Mouse (Mus musculus) midbrain, embryonic 12.5 days (tissue): ENCODE measurements at regions not wholly inside any gene's neighbourhood (a gene's known extent, or its start where the extent isn't known, plus 50 kb on each side); places are given as distances from the start of the nearest gene placed in this dataset.

ENCODE experiments used
- ATAC-seq: fragments of 200-750 bp; cut with Nextera tagmentation; 2 replicates; pipeline ENCODE4 v1.8.0; 2017; ENCODE audit warnings: low read depth, moderate TSS enrichment, moderate library complexity; ENCODE audit not compliant: low FRiP score
- H3K27ac ChIP-seq: fragments of 300-500 bp; sonication (generic); replicated peaks from 2 replicates; pipeline ENCODE4 v1.5.1; 2016; ENCODE audit warnings: mild to moderate bottlenecking
- H3K27me3 ChIP-seq: fragments of 300-500 bp; sonication (generic); 2 replicates; pipeline ENCODE4 v1.6.1; 2016; ENCODE audit warnings: mild to moderate bottlenecking
- H3K36me3 ChIP-seq: fragments of 300-500 bp; sonication (generic); 2 replicates; pipeline ENCODE4 v1.6.1; 2016
- H3K4me1 ChIP-seq: fragments of 300-500 bp; sonication (generic); 2 replicates; pipeline ENCODE4 v1.6.1; 2016
- H3K4me2 ChIP-seq: fragments of 300-500 bp; sonication (generic); replicated peaks from 2 replicates; pipeline ENCODE4 v1.6.1; 2016; ENCODE audit warnings: mild to moderate bottlenecking, moderate library complexity
- H3K4me3 ChIP-seq: fragments of 300-500 bp; sonication (generic); 2 replicates; pipeline ENCODE4 v1.5.1; 2016; ENCODE audit warnings: mild to moderate bottlenecking
- H3K9ac ChIP-seq: fragments of 300-500 bp; sonication (generic); replicated peaks from 2 replicates; pipeline ENCODE4 v1.6.1; 2016; ENCODE audit warnings: mild to moderate bottlenecking, moderate library complexity
- H3K9me3 ChIP-seq: fragments of 300-500 bp; sonication (generic); 2 replicates; pipeline ENCODE4 v1.6.1; 2016; ENCODE audit warnings: mild to moderate bottlenecking
- WGBS: fragments of 180-500 bp; shearing (Covaris S2); methylation state at CpG from one replicate; pipeline ENCODE4 v1.1.7; 2016; 5-methylcytosine and 5-hydroxymethylcytosine counted together

GRCm38 (mm10) chr14:114418851-114419250 is 673.2 kb upstream of the Gpc5 start:
- Histone ChIP-seq H3K4me3 (no peak overlapping the region), H3K27ac (no peak overlapping the region), H3K36me3 (no peaks in the 10 kb centered on the region), H3K9ac (no peak overlapping the region), H3K9me3 (no peaks in the 10 kb centered on the region), H3K4me2 (no peak overlapping the region), H3K4me1 (no peaks in the 10 kb centered on the region), H3K27me3 (no peaks in the 10 kb centered on the region)
- WGBS: 88% methylated on average over 3 of the region's 3 CpGs
- no peak for ATAC-seq

- Histone ChIP-seq H3K4me1 (no peaks in the 10 kb centered on the region), H3K27ac (no peak overlapping the region), H3K9me3 (no peaks in the 10 kb centered on the region), H3K9ac (no peak overlapping the region), H3K27me3 (no peaks in the 10 kb centered on the region), H3K36me3 (no peaks in the 10 kb centered on the region), H3K4me2 (no peak overlapping the region), H3K4me3 (no peak overlapping the region)
- WGBS: 79% methylated on average over 2 of the region's 2 CpGs
- no peak for ATAC-seq
Measured at GRCm38 (mm10) chr14:114425475-114425874, 666.5 kb upstream of the Gpc5 start.
